Mouse (Mus musculus) adrenal gland, postnatal 36 days (tissue): ENCODE results near the gene Prss27. TPM values are rescaled to one million over a fixed set of nuclear protein-coding genes. Genes with fewer than 3 reads are reported as not detected.
A peak's percentile ranks its signal among the peaks of the same experiment; 100 is the strongest.

Experiments
- DNase-seq, 2 experiments: peaks; one replicate each; pipeline ENCODE4 v3.0.0; 2021; ENCODE audit warnings: mixed read lengths in 1 of 2
- long read RNA-seq, 2 experiments: library from polyadenylated mRNA; stranded (forward); transcript quantifications; one replicate each; pipeline ENCODE4 v2.0.0; 2021; ENCODE audit warnings: borderline sequencing depth in 2 of 2
- total RNA-seq, 2 experiments: library from RNA; stranded (reverse); gene quantifications; 2 replicates each; pipeline ENCODE4 v1.2.3; 2021

The Prss27 gene
- under 1 TPM; 0.40 to 0.43 TPM for total RNA-seq
- long read RNA-seq, experiment 1: 0 reads
- long read RNA-seq, experiment 2: 0 reads

GRCm38 (mm10) chr17:24037844-24038243 is at the start of gene Prss27:
TSS of gene Prss27 (plus strand) at chr17:24038144.
- no peak for DNase-seq

GRCm38 (mm10) chr17:23989802-23990201 is 48.1 kb upstream of the Prss27 start:
- no peak for DNase-seq

GRCm38 (mm10) chr17:23992789-23993553 is 45.0 kb upstream of the Prss27 start:
- DNase-seq: no peak

GRCm38 (mm10) chr17:23993559-23994428 is 44.1 kb upstream of the Prss27 start:
- peak; percentile 94 to 95 for DNase-seq

GRCm38 (mm10) chr17:23994667-23995066 is 43.3 kb upstream of the Prss27 start:
- no peak for DNase-seq

GRCm38 (mm10) chr17:23995421-23995820 is 42.5 kb upstream of the Prss27 start:
- no peak for DNase-seq

- no peak for DNase-seq
Observed at GRCm38 (mm10) chr17:23997901-23998300, 40.0 kb upstream of the Prss27 start, which contains the start of gene Prss22. TSS of gene Prss22 (minus strand) at chr17:23998100.

- DNase-seq: no peak
Observed at GRCm38 (mm10) chr17:23998383-23998782, 39.6 kb upstream of the Prss27 start.

GRCm38 (mm10) chr17:24000404-24000803 is 37.5 kb upstream of the Prss27 start:
- DNase-seq: peak; percentile 74 to 75

GRCm38 (mm10) chr17:24004071-24004665 is 33.8 kb upstream of the Prss27 start:
- peak; percentile 69 to 81 for DNase-seq

GRCm38 (mm10) chr17:24005049-24005448 is 32.9 kb upstream of the Prss27 start:
- DNase-seq: no peak

GRCm38 (mm10) chr17:24006930-24007329 is 31.0 kb upstream of the Prss27 start:
- no peak for DNase-seq

- peak; percentile 82 to 84 for DNase-seq
Observed at GRCm38 (mm10) chr17:24007391-24007790, 30.6 kb upstream of the Prss27 start.

GRCm38 (mm10) chr17:24008105-24008504 is 29.8 kb upstream of the Prss27 start:
- DNase-seq: no peak

GRCm38 (mm10) chr17:24009617-24010016 is 28.3 kb upstream of the Prss27 start:
- DNase-seq: peak; percentile 24 to 32

GRCm38 (mm10) chr17:24012921-24013320 is 25.0 kb upstream of the Prss27 start:
- no peak for DNase-seq

- DNase-seq: no peak
Observed at GRCm38 (mm10) chr17:24014433-24014965, 23.4 kb upstream of the Prss27 start.

- peak; percentile 64 to 69 for DNase-seq
Observed at GRCm38 (mm10) chr17:24015727-24016126, 22.2 kb upstream of the Prss27 start.

GRCm38 (mm10) chr17:24020696-24021095 is 17.2 kb upstream of the Prss27 start:
- DNase-seq: no peak

- DNase-seq: peak; percentile 22 to 39
Observed at GRCm38 (mm10) chr17:24021375-24022199, 16.4 kb upstream of the Prss27 start.

GRCm38 (mm10) chr17:24029477-24029876 is 8.5 kb upstream of the Prss27 start:
- no peak for DNase-seq
